Mouse (Mus musculus) gastrocnemius, postnatal 4 days (tissue): ENCODE results near the gene Tmem95. TPM values are rescaled to one million over a fixed set of nuclear protein-coding genes. Genes with fewer than 3 reads are reported as not detected.

Experiments
- DNase-seq, 2 experiments: peaks; one replicate each; pipeline ENCODE4 v3.0.0; 2021 to 2022; ENCODE audit warnings: low spot score in 2 of 2, mixed read lengths in 2 of 2
- total RNA-seq, 2 experiments: library from RNA; stranded (reverse); gene quantifications; 2 replicates each; pipeline ENCODE4 v1.2.3; 2021

The Tmem95 gene
- total RNA-seq, 2 experiments from 2014 or later = not detected

DNA sequence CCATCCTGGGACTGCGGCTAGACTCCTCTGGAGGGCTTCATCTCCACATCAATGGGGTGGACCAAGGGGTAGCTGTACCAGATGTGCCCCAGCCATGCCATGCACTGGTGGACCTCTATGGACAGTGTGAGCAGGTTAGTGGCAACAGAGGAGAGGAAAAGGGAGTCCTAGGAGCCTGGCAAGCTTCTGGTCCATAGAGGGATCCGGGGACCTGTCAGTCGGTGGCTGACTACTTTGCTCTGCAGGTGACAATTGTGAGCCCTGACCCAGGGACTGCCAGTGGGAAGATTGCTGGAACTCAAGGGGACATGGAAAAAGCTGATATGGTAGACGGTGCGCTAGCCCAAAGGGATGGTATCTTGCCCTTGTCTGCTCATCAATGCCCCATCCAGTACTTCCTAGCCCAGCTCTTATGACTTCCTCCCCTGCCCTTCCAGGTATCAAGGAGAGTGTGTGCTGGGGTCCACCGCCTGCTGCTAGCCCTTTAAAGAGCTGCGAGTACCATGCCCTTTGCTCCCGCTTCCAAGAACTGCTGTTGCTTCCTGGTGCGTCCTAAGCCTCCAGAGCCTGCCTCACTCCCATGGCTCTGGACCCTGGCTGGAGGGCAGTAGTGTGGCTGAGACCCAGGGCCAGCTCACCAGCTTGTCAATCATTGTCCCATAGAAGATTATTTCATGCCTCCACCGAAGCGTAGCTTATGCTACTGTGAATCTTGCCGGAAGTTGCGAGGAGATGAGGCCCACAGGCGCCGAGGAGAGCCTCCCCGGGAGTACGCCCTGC is 33.2 kb upstream of the Tmem95 start:
- DNase-seq = no peak

DNA sequence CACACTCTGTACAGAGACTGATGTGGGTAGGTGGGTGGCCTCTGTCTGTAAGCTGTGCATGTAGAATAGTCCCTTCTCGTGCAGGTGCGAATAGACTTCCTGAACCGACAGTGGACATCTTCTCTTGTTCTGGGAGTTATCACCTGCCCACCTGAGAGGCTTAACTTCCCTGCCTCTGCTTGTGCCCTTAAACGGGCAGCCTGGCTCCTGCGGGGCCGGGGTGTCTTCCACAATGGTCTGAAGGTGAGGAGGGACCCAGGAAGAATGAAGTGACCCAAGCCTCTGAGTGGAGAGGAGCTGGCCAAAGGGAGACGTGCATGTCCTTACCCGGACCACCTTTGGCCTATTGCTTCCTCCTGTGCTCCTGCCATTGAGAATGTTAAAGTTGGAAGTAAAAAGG is 32.4 kb upstream of the Tmem95 start:
- no peak for DNase-seq

DNA sequence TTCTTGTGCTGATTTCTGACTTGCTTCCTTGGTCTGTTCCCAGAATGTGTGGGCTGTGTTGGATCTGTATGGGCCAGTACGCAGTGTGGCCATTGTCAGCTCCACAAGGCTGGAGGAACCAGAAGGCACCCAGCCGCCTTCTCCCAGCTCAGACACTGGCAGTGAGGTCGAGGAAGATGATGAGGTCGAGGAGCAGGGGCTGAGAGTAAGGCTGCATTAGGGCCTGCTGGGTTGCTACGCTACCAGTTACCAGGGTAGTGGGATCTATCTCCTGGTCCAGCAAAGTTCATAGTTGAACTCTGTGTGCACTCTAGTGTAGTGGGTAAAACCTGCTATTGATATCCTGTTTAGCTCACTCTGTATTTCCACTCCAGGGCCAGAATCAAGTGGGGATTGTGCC is 31.4 kb upstream of the Tmem95 start:
- no peak for DNase-seq

DNA sequence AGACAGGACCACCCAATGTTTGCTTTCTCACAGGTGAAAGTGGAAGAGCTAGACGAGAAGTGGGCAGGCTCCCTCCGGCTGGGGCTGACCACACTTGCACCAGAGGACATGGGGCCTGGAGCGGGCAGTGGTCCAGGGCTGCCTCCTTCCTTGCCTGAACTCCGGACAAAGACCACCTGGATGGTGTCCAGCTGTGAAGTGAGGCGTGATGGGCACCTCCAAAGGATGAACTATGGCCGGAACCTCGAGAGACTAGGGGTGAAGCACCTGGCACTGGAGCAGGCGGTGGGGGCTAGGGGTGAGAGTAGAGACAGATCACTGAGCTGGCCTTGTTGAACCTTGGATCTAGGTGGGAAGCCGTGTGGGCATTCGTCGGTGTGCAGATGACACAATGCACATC is 30.8 kb upstream of the Tmem95 start:
- no peak for DNase-seq

DNA sequence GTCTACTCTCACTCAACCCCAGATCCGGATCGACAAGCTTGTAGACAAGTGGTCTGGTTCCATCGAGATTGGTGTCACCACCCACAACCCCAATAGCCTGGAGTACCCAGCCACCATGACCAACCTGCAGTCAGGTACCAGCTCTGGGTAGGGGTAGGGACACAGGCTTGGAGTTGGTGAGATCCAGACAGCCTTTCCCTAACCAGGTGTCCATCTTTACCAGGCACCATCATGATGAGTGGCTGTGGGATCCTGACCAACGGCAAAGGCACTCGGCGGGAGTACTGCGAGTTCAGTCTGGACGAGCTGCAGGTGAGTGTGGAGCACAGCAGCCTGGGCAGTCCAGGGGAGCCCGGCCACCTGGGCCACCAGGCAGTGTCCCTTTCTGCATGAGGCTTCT is 26.5 kb upstream of the Tmem95 start:
- no peak for DNase-seq

DNA sequence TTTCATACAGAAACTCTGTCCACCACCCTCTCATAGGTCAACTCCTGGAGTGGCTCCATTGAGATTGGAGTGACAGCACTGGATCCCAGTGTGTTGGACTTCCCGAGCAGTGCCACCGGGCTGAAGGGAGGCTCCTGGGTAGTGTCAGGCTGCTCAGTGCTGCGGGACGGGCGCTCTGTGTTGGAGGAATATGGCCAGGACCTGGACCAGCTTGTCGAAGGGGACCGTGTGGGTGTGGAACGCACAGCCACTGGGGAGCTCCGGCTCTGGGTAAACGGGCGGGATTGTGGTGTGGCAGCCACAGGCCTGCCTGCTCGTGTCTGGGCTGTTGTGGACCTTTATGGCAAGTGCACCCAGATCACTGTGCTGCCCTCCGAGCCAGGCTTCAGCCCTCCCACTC is 25.2 kb upstream of the Tmem95 start:
- no peak for DNase-seq

DNA sequence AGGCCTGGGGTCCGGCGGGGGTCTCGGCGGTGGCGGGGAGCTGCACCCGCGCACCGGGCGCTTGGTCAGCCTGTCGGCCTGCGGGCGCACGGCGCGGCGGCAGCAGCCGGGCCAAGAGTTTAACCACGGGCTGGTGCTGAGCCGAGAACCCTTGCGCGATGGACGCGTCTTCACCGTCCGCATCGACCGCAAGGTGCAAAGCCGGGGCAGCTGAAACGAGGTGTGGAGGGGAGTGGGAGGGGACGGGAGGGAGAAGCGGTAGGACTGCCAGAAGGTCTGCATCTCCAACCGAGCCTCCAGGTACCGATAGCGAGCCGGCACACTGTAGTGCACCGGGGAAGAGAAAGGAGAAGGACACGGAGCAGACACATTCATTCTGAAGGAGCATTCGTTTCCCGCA is 24.2 kb upstream of the Tmem95 start:
- DNase-seq = peak in 1 of 2 experiments; percentile 42

DNA sequence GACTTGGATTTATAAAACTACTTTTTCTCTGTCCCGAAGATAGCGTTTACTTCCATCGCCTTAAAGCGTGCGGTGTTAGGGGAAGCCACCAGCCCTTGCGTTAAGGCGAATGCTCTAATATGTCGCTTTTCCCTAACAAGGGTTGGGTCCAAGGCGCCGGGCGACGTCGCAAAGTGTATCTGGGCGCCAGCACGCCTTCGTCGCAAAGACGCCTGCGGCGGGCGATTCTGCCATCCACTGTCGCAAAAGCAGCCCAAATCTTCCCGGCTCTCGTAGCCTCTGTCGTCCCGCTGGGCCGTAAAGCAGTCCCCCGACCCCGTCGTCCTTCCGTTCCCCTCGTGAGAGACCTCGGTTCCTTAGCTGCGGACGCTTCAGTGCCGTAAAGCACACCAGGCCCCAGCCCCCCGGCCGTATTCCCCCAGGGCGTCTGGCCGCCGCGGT is 23.6 kb upstream of the Tmem95 start:
- DNase-seq = peak; percentile 82 to 92

DNA sequence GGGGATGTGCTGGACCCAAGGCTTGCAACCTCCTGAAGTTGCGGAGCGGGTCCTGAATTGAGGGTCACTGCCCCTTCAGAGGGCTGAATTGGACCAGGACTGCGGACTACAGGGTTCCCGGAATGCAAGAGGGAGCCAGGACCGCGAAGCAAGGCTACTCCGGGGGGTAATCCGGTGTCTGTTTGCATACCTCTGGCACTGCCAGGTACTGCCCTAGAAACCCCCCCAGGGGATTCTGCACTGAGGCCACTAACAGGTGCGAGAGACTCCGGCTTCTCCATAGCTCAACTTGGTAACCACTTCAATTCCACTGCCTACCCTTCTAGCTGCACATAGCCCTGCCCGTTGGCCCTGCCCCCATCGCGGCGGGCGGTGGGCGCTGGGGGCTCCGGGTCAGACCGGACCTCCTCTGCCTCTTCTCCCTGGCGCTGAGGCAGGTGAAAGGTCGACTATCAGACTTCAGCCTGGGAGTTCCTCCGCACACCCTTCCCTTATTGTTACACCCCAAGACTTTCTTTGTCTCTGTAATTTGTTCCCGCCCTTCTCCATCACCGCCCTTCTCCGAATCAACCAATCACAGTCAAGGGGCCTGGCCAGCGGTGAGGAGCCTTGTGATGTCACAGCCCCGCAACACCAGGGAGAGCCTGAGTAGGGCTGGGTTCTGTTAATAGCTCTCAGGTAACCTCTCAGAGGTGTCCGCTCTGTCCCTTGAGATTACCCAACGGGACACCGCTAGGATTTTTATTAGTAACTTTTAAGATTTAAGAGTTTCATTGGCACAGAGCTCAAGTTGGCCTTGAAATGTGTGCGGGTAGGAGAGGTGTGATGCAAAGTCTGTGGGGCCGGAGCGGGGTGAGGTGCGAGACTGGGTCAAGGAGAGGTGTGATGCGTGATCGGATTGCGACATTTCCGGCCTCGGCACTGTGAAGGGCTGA is 22.9 kb upstream of the Tmem95 start, which contains the start of the genes 2810408A11Rik and Neurl4:
2810408A11Rik (minus strand) TSS at position 517 of the 935 bp plus-strand sequence.
Neurl4 (plus strand) TSS at position 602 of the 935 bp plus-strand sequence.
- peak; percentile 68 to 86 for DNase-seq

DNA sequence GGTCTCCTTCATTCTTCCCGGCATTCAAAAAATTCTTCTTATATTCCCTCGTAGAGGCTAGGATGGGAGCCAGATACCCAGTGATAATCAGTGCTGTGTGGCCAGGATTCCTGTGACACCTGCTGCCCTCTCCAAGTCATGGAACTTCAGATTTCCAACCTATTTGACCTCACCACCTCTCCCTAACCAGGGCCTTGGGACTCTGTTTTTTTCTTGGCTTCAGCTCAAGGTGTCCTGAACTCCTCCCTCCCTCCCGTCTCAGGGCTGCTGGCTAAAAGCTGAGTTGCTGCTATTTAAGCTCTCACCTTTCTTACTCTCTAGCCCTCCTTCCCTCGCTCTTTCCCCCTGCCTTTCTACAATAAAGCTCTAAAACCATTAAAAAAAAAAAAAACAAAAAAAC is 22.1 kb upstream of the Tmem95 start:
- DNase-seq = no peak

DNA sequence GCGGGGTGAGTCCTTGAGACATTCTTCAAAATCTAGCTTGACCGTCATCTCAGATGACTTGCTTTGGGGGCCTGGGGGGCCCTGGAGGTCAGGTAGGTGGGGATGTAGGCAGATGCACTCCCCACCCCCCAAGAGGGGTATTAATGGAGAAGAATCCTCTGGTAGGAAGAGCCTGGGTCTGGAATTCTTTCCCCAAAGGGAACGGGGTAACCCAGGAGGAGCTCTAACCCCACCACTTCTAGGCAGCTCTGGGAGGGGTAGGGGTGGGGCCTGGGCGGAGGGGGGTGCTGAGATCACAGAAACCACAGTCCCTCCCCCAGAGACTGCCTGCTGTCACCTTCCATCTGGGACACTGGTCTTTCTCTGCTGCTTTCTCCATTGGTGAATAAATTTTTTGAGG is 17.5 kb upstream of the Tmem95 start, which contains the start of gene Acap1:
Acap1 (minus strand) TSS at position 249 of the 400 bp plus-strand sequence.
- no peak for DNase-seq

DNA sequence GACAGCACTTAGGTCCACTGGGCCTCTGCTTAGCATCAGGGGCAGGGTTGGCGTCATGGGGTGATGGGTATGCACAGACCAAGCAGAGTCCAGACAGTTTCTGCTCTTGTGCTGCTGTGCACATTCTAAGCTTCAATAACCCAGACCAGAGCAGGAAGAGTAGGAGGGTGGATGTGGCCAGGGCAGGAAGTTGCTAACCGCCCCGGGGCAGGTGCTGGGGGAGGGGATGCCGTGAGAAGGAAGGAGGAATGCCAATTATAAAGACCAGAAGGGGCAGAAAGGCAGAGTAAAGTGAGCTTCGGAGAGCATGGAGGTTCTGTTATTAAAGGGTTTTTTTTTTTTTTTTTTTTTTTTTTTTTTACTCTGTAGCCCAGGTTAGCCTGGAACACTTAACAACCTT is 16.9 kb upstream of the Tmem95 start:
- no peak for DNase-seq

DNA sequence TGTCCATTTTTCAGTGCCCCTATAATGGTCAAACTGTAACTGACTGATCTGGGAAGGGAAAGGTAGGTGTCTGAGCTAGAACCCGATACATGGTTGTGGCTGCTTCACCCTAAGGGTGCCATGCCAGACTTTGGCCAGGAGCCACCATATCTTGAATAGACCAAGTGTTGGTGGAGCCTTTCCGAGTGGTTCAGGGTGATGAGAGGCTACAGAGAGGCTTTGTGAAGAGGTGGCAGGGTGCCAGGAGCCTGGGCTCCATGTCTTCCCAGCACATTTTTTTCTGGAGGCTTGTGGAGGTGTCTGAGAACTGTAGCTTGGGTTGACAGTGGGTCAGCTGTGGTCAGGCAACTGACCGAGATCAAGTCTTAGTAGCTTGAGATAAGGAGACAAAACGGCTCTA is 13.7 kb upstream of the Tmem95 start:
- DNase-seq = no peak

DNA sequence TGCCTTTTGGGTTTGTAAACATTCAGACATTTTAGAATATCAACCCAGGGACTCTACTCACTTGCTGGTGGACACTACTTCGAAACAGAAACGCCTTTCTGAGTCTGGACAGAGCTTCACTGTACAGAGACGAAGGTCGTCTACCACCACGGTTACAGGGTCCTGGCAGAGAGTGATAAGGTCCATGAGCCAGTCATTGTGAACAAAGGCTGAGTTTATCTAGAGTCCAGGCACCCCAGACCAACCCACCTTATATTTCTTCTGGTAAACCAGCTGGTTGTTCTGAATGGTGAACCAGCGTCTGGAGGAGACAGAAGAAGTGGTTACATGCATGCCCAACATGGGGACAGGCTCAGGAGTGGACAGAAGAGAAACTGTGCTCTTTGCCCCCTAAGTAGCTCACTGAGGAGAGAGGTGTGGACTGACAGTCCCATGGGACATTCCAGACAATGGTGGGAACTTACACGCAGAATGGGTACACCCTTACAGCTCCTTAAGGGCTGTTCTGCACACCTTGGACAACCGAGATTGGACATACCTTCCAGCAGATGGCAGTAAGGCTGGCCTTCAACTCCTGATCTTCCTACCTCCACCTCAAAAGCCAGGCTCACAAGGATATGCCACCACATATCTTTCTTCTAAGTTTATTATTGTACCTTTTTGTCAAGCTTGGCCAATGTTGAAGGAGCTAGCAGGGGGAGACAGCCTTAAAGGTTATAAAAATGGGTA is 9.3 kb upstream of the Tmem95 start:
- no peak for DNase-seq

DNA sequence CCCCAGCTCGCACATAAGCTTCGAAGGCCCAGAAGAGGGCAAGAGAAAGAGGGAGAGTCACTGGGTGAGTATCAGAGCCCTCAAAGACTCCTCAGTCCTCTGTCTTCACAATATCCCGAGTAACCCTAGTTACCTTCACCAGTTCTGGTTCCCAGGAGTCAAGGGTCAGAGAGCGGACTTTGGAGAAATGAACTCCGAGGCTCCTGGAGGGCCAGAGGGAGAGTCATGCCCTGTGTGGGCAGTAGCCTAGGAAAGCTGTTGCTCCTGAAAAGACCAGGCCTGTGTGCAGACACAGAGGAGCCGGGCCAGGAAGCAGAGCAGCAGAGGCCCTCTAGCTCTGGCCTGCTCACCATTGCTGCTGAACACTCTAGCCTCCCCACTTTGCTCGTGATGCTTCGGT is 6.8 kb upstream of the Tmem95 start:
- DNase-seq = no peak

DNA sequence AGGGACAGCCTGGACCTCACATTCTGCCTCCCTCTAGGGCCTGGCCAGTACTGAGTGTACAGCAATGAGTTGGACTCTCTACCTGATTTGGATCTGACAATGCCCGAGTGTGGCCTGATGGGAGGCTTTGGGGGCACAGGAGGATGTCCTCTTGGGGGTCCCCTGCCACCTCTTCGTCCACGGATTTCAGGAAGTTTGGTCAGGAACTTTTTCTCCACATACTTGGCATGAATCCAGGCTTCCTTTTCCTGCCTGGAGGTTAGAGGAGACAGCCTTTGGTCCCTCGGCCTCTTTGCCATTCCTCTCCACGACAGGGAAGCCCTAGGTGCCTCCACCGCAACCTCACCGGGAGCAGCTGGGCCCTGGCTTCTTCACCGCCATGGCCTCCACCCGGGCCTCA is 6.4 kb upstream of the Tmem95 start:
- no peak for DNase-seq

DNA sequence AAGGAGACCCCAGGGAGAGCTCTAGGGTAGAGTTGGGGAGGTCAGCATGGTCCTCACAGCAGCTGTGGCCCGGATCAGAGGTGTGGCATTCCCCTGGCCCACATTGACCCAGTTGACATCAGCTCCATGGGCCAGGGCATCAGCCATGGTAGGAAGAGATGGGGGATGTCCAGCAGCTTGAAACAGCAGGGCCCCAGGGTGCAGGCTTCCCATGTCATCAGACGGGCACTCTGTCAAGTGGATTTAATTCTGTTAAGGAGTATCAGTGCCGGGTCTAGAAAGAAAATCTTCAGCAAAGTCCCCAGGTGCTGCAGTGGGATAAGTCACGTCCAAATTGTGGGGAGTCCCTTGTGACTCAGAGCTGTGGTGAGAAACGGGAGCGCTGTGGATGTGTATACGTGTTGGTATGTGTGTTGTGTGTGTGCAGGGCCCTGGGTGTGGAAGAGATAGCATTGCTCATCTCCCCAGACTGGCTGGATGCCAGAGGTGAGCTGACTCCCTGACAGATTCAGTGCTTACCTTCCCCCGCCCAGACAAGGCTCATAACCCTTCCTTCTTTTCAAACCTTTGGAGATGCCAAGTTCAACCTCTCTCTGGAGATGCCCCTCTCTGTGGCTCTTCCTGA is 5.8 kb upstream of the Tmem95 start:
- no peak for DNase-seq

DNA sequence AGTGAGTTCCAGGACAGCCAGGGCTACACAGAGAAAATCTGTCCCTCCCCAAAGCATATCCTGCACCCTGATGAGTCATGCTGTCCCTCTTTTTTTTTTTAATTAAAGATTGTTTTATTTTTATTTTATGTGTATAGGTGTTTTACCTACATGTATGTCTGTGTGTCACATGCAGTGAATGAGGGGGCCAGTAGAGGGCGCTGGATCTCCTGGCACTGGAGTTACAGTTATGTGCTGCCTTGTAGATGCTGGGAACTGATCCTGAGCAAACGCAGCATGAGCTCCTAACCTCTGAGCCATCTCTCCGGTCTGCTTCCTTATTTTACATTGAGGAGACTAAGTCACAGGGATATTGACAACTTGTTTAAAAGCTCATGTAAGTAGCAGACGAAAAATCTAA is 5.2 kb upstream of the Tmem95 start:
- no peak for DNase-seq

DNA sequence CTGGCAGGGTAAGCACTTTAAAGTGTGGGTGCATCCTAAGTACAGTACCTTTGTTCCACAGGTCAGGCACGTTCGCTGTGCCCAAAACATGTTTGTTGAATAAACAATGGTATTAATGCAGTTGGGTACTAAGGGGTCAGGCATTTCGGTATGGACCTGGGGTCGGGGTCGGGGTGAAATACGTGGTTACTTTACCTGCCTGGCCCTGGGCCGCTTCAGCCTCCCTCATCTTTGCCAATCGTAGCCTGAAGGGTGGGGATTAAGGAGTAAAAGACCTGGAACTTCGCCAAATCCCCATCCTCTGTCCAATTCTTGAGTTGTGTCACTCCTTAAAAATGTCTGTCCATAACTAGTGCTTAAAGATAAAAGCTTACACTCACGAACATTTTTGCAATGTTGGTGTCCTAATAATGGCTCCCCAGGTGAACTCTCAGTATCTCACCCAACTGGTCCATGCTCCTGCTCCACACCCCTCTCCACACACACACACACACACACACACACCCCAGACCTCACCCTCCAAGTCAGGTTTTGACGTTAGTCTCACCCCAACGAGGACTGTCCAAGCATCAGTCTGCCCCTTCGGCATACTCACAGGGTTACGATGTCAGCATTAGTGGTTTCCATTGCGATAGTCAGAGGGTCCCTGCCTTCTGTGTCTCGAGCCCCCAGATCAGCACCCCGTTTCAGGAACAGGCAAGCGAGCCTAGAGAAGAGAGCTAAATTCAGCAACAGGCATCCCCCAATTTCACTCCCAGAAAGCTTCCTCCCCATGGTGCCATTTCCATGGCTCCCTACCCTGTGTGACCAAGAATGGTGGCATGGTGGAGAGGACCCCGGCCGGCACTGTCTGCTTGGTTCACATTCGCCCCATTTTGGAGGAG is 4.2 kb upstream of the Tmem95 start:
- DNase-seq = no peak
